ENCODE assay signal across 13 mouse cellular contexts in the genomic region with DNA sequence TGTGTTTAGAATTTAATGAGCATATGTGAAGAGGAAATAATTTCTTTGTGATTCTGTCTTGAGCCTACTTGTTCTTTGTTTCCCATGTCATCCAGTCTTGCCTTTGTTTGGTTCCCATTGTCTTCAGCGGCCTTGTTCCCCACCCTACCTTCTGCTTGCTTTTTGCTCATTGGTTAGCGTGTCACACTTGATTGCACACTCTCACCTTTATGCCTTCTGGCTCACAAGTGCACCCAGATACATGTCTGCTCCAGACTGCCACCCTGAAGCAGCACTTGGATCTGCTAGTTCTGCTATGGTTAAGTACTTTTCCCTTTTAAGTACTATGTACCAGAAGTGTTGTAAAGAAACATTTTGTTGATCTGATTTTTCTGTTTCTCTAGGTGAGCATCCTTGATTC.
"Had no signal": no experiment of that assay in that cellular context is flagged by ENCODE, and none has a peak within 500 bp of the region (broad histone marks: within the 10 kb centered on the region; RNA-seq: fewer than 3 reads in every experiment).

No protein-coding gene starts in this region.

- H3K27me3 ChIP-seq: limb, embryonic 13.5 days; midbrain, embryonic 15.5 days; neural tube, embryonic 12.5 days had no signal

- H3K4me1 ChIP-seq: limb, embryonic 13.5 days; midbrain, embryonic 10.5 days; midbrain, embryonic 15.5 days; neural tube, embryonic 12.5 days had no signal

- H3K4me3 ChIP-seq: limb, embryonic 13.5 days; midbrain, embryonic 10.5 days; midbrain, embryonic 15.5 days; neural tube, embryonic 12.5 days had no signal

- H3K27ac ChIP-seq: kidney, postnatal 0 days; limb, embryonic 13.5 days; liver, embryonic 14.5 days; midbrain, embryonic 10.5 days; midbrain, embryonic 15.5 days; neural tube, embryonic 12.5 days; stomach, postnatal 0 days had no signal

- DNase-seq: kidney, adult 9 months; kidney, postnatal 4 days; left cerebral cortex, postnatal 4 days; lung, adult 18-20 months; lung, postnatal 36 days; thymus, postnatal 4 days had no signal

- ATAC-seq: midbrain, embryonic 15.5 days had no signal

- H3K4me2 ChIP-seq: limb, embryonic 13.5 days; midbrain, embryonic 15.5 days; neural tube, embryonic 12.5 days had no signal

- H3K9me3 ChIP-seq: limb, embryonic 13.5 days; midbrain, embryonic 10.5 days; midbrain, embryonic 15.5 days; neural tube, embryonic 12.5 days had no signal

- H3K9ac ChIP-seq: limb, embryonic 13.5 days; liver, embryonic 14.5 days; midbrain, embryonic 15.5 days; neural tube, embryonic 12.5 days had no signal
